Comparison of ENCODE assay signal across 8 mouse cellular contexts in the genomic region with DNA sequence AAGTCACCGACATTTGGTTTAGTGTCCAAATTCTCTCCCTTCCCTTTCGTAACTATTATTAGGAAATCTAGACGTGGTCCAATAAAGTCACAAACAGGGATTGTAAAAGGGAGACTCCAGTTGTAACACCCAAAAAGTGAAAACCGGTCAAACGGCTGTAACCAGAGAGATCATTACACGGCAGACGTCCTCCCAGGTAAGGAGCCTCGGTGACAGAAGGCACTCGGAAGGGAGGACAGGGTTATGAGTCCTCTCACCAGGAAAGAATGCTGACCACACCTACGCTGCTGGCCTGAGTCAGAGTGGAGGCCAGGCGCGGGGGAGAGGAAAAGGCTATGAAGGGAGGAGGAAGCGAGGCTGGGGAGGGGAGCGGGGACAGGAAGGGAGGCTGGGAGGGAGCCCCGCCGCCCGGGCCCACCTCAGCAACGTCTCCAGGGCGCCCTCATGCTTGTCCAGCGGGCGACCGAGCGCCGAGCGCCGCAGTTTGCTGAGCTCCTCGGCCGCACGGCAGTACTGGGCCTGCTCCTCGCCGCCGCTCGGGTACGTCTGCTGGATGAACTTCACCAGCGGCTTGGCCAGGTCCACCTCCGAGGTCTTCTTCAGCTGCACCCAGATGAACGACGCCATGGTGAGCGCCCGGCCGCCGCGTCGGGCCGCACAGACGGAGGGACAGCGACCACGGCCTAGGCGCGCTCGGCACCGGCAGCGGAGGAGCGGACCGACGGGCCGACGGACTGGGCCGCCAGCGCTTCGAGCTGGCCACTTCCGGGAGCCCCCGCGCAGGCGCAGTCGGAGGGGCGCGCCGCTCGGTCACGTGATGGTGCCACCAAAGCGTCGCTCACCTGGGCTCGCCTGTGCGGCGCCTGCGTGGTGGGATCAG. TPM values are rescaled to one million over a fixed set of nuclear protein-coding genes. Genes with fewer than 3 reads are reported as not detected.
DNase-seq lines count a peak whose midpoint lies in the region; ATAC-seq lines count a peak whose summit lies in the region.

A gene (minus strand): TSS at position 779 of the 880 bp plus-strand sequence.

- under 1% methylated on average over 77 of the region's 77 CpGs for WGBS in heart, embryonic 13.5 days
- 1% methylated on average over 77 of the region's 77 CpGs for WGBS in liver, embryonic 12.5 days (ENCODE audit: insufficient replicate concordance)
- WGBS in stomach, embryonic 15.5 days = 1% methylated on average over 73 of the region's 77 CpGs

- H3K27ac ChIP-seq in brown adipose tissue, adult 24 weeks (replicated peaks; ENCODE audit: low read depth, low read length) = peak within 1 kb of the TSS; percentile 97
- peak within 1 kb of the TSS; percentile 97 for H3K27ac ChIP-seq in heart, embryonic 13.5 days (replicated peaks)
- H3K27ac ChIP-seq in liver, embryonic 12.5 days = peak within 1 kb of the TSS; percentile 90
- H3K27ac ChIP-seq in stomach, embryonic 15.5 days = peak within 1 kb of the TSS; percentile 91

- no peaks in the 10 kb centered on the region for H3K36me3 ChIP-seq in heart, embryonic 13.5 days
- H3K36me3 ChIP-seq in liver, embryonic 12.5 days = 0 out of 2 replicates have a peak, but pooled peaks cover 5% of the 10 kb centered on the region
- H3K36me3 ChIP-seq in stomach, embryonic 15.5 days = no peaks in the 10 kb centered on the region

- 0 out of 2 replicates have a peak, but pooled peaks cover 8% of the 10 kb centered on the region for H3K27me3 ChIP-seq in heart, embryonic 13.5 days (replicated peaks)
- H3K27me3 ChIP-seq in liver, embryonic 12.5 days (replicated peaks) = 0 out of 2 replicates have a peak, but pooled peaks cover 5% of the 10 kb centered on the region
- H3K27me3 ChIP-seq in stomach, embryonic 15.5 days (replicated peaks) = no peaks in the 10 kb centered on the region

- peaks cover 18% of the 10 kb centered on the region for H3K4me1 ChIP-seq in brown adipose tissue, adult 24 weeks (ENCODE audit: control insufficient read depth, insufficient read depth, insufficient read length, low read length)
- H3K4me1 ChIP-seq in heart, embryonic 13.5 days = peaks cover 29% of the 10 kb centered on the region
- peaks cover 47% of the 10 kb centered on the region for H3K4me1 ChIP-seq in liver, embryonic 12.5 days
- peaks cover 12% of the 10 kb centered on the region; the same call in 1 of the 2 replicates for H3K4me1 ChIP-seq in stomach, embryonic 15.5 days

- no peaks in the 10 kb centered on the region for H3K9me3 ChIP-seq in heart, embryonic 13.5 days
- H3K9me3 ChIP-seq in liver, embryonic 12.5 days (replicated peaks) = no peaks in the 10 kb centered on the region
- H3K9me3 ChIP-seq in stomach, embryonic 15.5 days = no peaks in the 10 kb centered on the region

- peak within 1 kb of the TSS; percentile 81 for H3K4me2 ChIP-seq in heart, embryonic 13.5 days
- peak within 1 kb of the TSS; percentile 84 for H3K4me2 ChIP-seq in liver, embryonic 12.5 days
- peak within 1 kb of the TSS; percentile 54 for H3K4me2 ChIP-seq in stomach, embryonic 15.5 days

- ATAC-seq in heart, embryonic 13.5 days (ENCODE audit: extremely low read depth, insufficient number of reproducible peaks, low FRiP score, low TSS enrichment) = peak; percentile 86
- peak; percentile 91 for ATAC-seq in liver, embryonic 12.5 days
- ATAC-seq in stomach, embryonic 15.5 days (ENCODE audit: insufficient read depth, low FRiP score, low read depth) = peak; percentile 89

- peak; percentile 93 for DNase-seq in CD4-positive helper T cell, adult 2 months (ENCODE audit: low read depth, low spot score)
- peak; percentile 50 for DNase-seq in fat pad, adult 2 months (ENCODE audit: extremely low read depth, low read depth, low spot score)
- DNase-seq in kidney, postnatal 10 days = peak; percentile 95
- peak; percentile 90 to 92 for DNase-seq in natural killer cell, adult 2 months (ENCODE audit: low spot score in 2 of 2)

- peak within 1 kb of the TSS; percentile 95 for H3K9ac ChIP-seq in heart, embryonic 13.5 days
- H3K9ac ChIP-seq in liver, embryonic 12.5 days = peak within 1 kb of the TSS; percentile 95
- peak within 1 kb of the TSS; percentile 80 for H3K9ac ChIP-seq in stomach, embryonic 15.5 days

- peak within 1 kb of the TSS; percentile 98 for H3K4me3 ChIP-seq in brown adipose tissue, adult 24 weeks (ENCODE audit: insufficient read depth, low read depth, low read length)
- peak within 1 kb of the TSS; percentile 83 for H3K4me3 ChIP-seq in heart, embryonic 13.5 days
- peak within 1 kb of the TSS; percentile 90 for H3K4me3 ChIP-seq in liver, embryonic 12.5 days
- peak within 1 kb of the TSS; percentile 73 for H3K4me3 ChIP-seq in stomach, embryonic 15.5 days (replicated peaks)

RNA-seq across cellular contexts. Expression of the gene that starts here (rescaled TPM):
- polyA plus RNA-seq in brown adipose tissue, adult 24 weeks (2012; ENCODE audit: insufficient read depth, insufficient read length, missing spikeins) = 43.4 and 57.6 TPM in 2 replicates
- 57.5 and 59.6 TPM in 2 replicates for polyA plus RNA-seq in heart, embryonic 13.5 days (2015; fragmentation: Nextera tagmentation; extraction: Ambion mirVana)
- polyA plus RNA-seq in liver, embryonic 12.5 days (2016; fragmentation: Nextera tagmentation; extraction: Ambion mirVana) = 56.1 and 56.4 TPM in 2 replicates
- 86.1 and 89.8 TPM in 2 replicates for polyA plus RNA-seq in stomach, embryonic 15.5 days (2015; fragmentation: Nextera tagmentation; extraction: Ambion mirVana)

Comparison
In these comparisons a context has a peak if more than half of its experiments do, and no peak if none do; other contexts are left out.
1. Peak in every context shown above with its lines: DNase-seq, ATAC-seq, H3K4me3 ChIP-seq and H3K27ac ChIP-seq.